Comparison of ENCODE assay signal across 22 mouse cellular contexts in the genomic region with DNA sequence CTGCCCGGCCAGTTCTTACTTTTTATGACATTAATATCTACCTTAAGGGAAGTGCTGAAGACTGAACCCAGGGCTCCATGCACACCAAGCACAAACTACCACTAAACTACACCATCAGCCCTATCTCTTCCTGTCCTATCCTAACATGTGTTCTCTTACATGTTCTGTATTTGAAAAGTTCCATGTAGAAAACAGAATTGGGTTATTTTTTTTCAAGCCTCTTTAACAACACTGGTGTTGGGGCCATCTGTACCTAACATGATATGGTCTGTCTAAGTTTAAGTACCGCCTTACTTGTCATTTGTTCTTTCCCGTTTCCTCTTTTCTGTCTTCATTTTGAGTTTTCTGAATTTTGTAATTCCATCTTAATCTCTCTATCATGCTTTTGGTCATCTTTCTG. TPM values are rescaled to one million over a fixed set of nuclear protein-coding genes. Genes with fewer than 3 reads are reported as not detected.
"Had no signal": no experiment of that assay in that cellular context is flagged by ENCODE, and none has a peak within 500 bp of the region (broad histone marks: within the 10 kb centered on the region; RNA-seq: fewer than 3 reads in every experiment).

No protein-coding gene starts in this region.

- H3K27me3 ChIP-seq: midbrain, embryonic 12.5 days; neural tube, embryonic 13.5 days; neural tube, embryonic 15.5 days; stomach, embryonic 15.5 days had no signal

- H3K4me2 ChIP-seq: lung, embryonic 14.5 days; midbrain, embryonic 12.5 days; neural tube, embryonic 13.5 days; neural tube, embryonic 15.5 days; stomach, embryonic 15.5 days had no signal

- H3K27ac ChIP-seq: midbrain, embryonic 10.5 days; midbrain, embryonic 12.5 days; neural tube, embryonic 13.5 days; neural tube, embryonic 15.5 days; stomach, embryonic 15.5 days; stomach, postnatal 0 days had no signal

- H3K36me3 ChIP-seq: midbrain, embryonic 10.5 days; midbrain, embryonic 12.5 days; neural tube, embryonic 13.5 days; neural tube, embryonic 15.5 days; stomach, embryonic 15.5 days had no signal

- H3K4me1 ChIP-seq: midbrain, embryonic 10.5 days; midbrain, embryonic 12.5 days; neural tube, embryonic 13.5 days; neural tube, embryonic 15.5 days; stomach, embryonic 15.5 days had no signal

- DNase-seq: lung, adult 18-20 months; lung, embryonic 14.5 days; lung, postnatal 10 days; lung, postnatal 4 days; midbrain, embryonic 14.5 days; retina, postnatal 1 day; right cerebral cortex, adult 18-20 months; right cerebral cortex, postnatal 25 days; right cerebral cortex, postnatal 4 days; spleen, adult 18-20 months; thymus, adult 18-20 months; thymus, postnatal 14 days; thymus, postnatal 36 days had no signal

- H3K4me3 ChIP-seq: midbrain, embryonic 10.5 days; midbrain, embryonic 12.5 days; myocyte; neural tube, embryonic 13.5 days; neural tube, embryonic 15.5 days; stomach, embryonic 15.5 days had no signal

- H3K9me3 ChIP-seq: midbrain, embryonic 10.5 days; midbrain, embryonic 12.5 days; neural tube, embryonic 13.5 days; neural tube, embryonic 15.5 days; stomach, embryonic 15.5 days had no signal

- ATAC-seq: midbrain, embryonic 16.5 days had no signal

- H3K9ac ChIP-seq: lung, embryonic 14.5 days; midbrain, embryonic 12.5 days; neural tube, embryonic 13.5 days; neural tube, embryonic 15.5 days; stomach, embryonic 15.5 days had no signal

RNA-seq across cellular contexts. Expression of a gene that starts 52.0 kb away (rescaled TPM):
- polyA plus RNA-seq: small intestine, adult 2 months had no signal
